Mouse (Mus musculus): ENCODE data around the gene Cyp27a1. TPM values are rescaled to one million over a fixed set of nuclear protein-coding genes. Genes with fewer than 3 reads are reported as not detected.
A peak's percentile ranks its signal among the peaks of the same experiment; 100 is the strongest.

The Cyp27a1 gene
- polyA plus RNA-seq, 1 experiment from 2014 or later: 1.6 TPM

- Histone ChIP-seq H3K9me3 (no peaks in the 10 kb centered on the region), H3K27ac (replicated peaks) (no peak overlapping the region), H3K4me1 (no peaks in the 10 kb centered on the region), H3K9ac (replicated peaks) (no peak overlapping the region), H3K4me3 (no peak overlapping the region), H3K36me3 (no peaks in the 10 kb centered on the region), H3K4me2 (replicated peaks) (no peak overlapping the region), H3K27me3 (no peaks in the 10 kb centered on the region)
- ATAC-seq (replicated peaks): no peak
- WGBS: 78% methylated on average over 6 of the region's 6 CpGs
These were observed 8.3 kb downstream of the Cyp27a1 start for GRCm38 (mm10) chr1:74721657-74722056.

DNA sequence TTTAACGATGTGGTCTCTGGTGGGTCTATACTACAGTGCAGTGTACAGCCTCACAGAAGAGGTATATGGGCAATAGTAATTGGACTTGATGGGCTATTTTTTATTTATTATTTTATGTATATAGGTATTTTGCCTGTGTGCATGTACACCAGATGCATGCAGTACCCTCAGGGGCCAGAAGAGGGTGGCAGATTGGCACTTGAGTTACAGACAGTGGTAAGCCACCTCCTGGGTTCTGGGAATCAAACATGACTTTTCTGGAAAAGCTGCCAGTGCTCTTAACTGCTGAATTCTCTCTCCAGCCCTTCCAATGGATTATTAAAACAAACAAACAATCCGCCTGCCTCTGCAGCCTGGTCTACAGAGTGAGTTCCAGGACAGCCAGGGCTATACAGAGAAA, 10.4 kb downstream of the Cyp27a1 start:
- no peaks in the 10 kb centered on the region for H3K4me1 ChIP-seq
- no peaks in the 10 kb centered on the region for H3K36me3 ChIP-seq
- no peak for ATAC-seq (replicated peaks)
- WGBS: 88% methylated on average over 2 of the region's 2 CpGs
- no peak overlapping the region for H3K9ac ChIP-seq (replicated peaks)
- H3K9me3 ChIP-seq: no peaks in the 10 kb centered on the region
- no peak overlapping the region for H3K4me3 ChIP-seq
- H3K27ac ChIP-seq (replicated peaks): no peak overlapping the region
- H3K4me2 ChIP-seq (replicated peaks): no peak overlapping the region
- no peaks in the 10 kb centered on the region for H3K27me3 ChIP-seq

DNA sequence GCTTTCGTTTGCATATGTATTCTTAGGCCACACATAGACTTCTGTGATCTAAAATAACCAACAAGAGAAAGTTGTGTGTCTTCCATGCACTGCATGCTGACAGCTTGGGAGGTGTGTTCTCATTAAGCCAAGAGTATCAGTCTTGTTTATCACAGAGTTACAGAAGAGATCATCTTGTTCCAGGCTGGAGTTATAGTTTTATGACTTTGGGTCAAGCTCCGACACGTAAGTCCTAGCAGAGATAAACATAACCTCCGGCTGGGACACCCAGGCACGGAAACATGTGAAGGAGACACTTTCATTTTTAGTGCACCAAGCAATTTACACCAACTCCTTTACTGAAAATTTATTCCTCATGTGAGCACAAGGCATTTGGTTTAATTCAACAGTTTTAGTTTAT, 12.7 kb downstream of the Cyp27a1 start:
- no peaks in the 10 kb centered on the region for H3K36me3 ChIP-seq
- no peak for ATAC-seq (replicated peaks)
- 84% methylated on average over 5 of the region's 5 CpGs for WGBS

DNA sequence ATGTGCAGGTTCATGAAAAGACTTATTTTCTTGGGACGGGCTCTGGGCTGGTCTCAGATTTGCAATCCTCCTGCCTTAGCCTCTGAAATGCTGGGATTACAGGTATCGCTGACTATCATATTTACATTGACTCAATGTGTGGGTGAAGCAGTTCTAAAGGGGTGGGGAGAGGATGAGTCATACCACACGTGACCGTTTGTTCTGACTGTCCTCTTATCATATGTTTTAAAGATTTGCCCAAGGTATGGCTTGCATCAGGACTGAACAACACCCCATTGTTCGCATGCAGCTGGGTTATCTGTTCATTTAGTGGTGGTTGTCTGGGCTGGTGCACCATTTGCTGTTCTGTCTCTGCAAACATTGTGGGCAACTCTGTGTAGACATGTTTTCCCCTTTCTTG, 13.3 kb downstream of the Cyp27a1 start:
- Histone ChIP-seq H3K27me3 (no peaks in the 10 kb centered on the region), H3K4me2 (replicated peaks) (no peak overlapping the region), H3K9ac (replicated peaks) (no peak overlapping the region), H3K9me3 (no peaks in the 10 kb centered on the region), H3K4me3 (no peak overlapping the region), H3K4me1 (no peaks in the 10 kb centered on the region), H3K27ac (replicated peaks) (no peak overlapping the region), H3K36me3 (no peaks in the 10 kb centered on the region)
- WGBS: 85% methylated on average over 5 of the region's 5 CpGs
- no peak for ATAC-seq (replicated peaks)

More for the DNA sequence above, 12.7 kb downstream of the Cyp27a1 start:
- no peak overlapping the region for H3K9ac ChIP-seq (replicated peaks)
- no peaks in the 10 kb centered on the region for H3K27me3 ChIP-seq
- no peaks in the 10 kb centered on the region for H3K9me3 ChIP-seq
- no peak overlapping the region for H3K4me2 ChIP-seq (replicated peaks)
- no peaks in the 10 kb centered on the region for H3K4me1 ChIP-seq
- no peak overlapping the region for H3K27ac ChIP-seq (replicated peaks)
- no peak overlapping the region for H3K4me3 ChIP-seq

DNA sequence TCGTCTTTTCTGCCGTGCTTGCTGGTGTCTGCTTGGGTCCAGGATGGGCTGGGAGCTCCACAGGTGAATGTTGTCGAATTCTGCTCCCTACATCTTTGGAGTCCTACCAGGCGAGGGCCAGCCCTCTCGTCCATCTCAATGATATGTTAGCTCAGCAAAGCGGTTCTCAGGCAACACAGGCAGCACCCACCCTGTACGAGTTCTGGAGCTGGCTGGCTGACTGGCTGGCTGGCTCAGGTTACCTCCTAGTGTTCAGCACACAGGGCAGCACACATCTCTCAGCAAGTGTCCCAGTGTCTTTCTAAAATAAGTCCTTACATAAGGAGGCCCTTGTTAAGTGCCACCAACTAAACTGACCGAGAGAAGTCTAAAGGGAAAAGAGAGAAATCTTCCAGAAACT, 15.1 kb downstream of the Cyp27a1 start:
- Histone ChIP-seq H3K27ac (replicated peaks) (no peak overlapping the region), H3K36me3 (no peaks in the 10 kb centered on the region), H3K9me3 (no peaks in the 10 kb centered on the region), H3K4me3 (no peak overlapping the region), H3K9ac (replicated peaks) (no peak overlapping the region), H3K4me1 (no peaks in the 10 kb centered on the region), H3K4me2 (replicated peaks) (no peak overlapping the region), H3K27me3 (no peaks in the 10 kb centered on the region)
- 85% methylated on average over 8 of the region's 8 CpGs for WGBS
- no peak for ATAC-seq (replicated peaks)

- H3K27me3 ChIP-seq: peaks cover 5% of the 10 kb centered on the region; the same call in 1 of the 2 replicates
- no peaks in the 10 kb centered on the region for H3K9me3 ChIP-seq
- no peaks in the 10 kb centered on the region for H3K36me3 ChIP-seq
- no peaks in the 10 kb centered on the region for H3K4me1 ChIP-seq
- no peak overlapping the region for H3K9ac ChIP-seq (replicated peaks)
- no peak overlapping the region for H3K4me2 ChIP-seq (replicated peaks)
- WGBS: 91% methylated on average over 12 of the region's 12 CpGs
- H3K27ac ChIP-seq (replicated peaks): no peak overlapping the region
- no peak overlapping the region for H3K4me3 ChIP-seq
- no peak for ATAC-seq (replicated peaks)
These were observed 23.6 kb downstream of the Cyp27a1 start for GRCm38 (mm10) chr1:74736977-74737376.

DNA sequence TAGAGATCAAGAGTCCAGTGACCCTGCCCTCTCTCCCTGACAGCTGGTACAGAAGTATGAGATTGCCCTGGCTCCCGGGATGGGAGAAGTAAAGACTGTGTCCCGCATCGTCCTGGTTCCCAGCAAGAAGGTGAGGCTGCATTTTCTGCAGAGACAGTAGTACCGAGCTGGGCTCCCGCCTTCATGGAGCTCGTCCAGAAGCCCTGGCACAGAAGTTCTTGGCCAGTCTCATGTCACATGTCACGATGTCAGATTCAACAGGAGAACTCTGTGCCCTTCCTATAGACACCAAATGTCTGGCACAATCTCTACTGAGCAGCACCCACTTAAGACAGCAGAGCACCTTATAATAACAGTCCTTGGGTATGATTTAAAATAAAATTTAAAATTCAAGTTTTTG, 24.1 kb downstream of the Cyp27a1 start:
- Histone ChIP-seq H3K4me1 (no peaks in the 10 kb centered on the region), H3K4me3 (no peak overlapping the region), H3K27me3 (peaks cover 5% of the 10 kb centered on the region; the same call in 1 of the 2 replicates), H3K36me3 (no peaks in the 10 kb centered on the region), H3K4me2 (replicated peaks) (no peak overlapping the region), H3K9me3 (no peaks in the 10 kb centered on the region), H3K9ac (replicated peaks) (no peak overlapping the region), H3K27ac (replicated peaks) (no peak overlapping the region)
- ATAC-seq (replicated peaks): no peak
- 90% methylated on average over 7 of the region's 7 CpGs for WGBS

DNA sequence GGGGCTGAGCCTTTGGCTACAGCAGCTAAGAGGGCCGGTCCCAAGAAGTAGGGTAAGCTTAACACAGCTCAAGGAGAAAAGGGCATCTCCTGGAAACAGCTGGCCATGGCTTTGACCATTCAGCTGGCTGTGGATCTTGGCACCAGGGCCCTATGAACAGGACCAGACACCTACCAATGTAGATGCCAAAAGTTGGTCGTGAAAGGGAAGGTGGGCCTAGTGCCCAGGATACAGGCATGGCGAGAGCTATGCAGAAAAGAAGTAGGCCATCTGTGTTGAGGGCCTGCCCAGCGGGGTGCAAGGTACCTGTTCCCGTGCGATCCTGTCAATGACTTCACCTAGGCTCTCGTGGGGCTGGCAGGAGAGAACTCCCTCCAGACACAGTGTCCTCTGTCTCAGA, 27.5 kb downstream of the Cyp27a1 start:
- no peak overlapping the region for H3K9ac ChIP-seq (replicated peaks)
- H3K36me3 ChIP-seq: no peaks in the 10 kb centered on the region
- H3K4me2 ChIP-seq (replicated peaks): no peak overlapping the region
- ATAC-seq (replicated peaks): no peak
- H3K27ac ChIP-seq (replicated peaks): no peak overlapping the region
- no peaks in the 10 kb centered on the region for H3K4me1 ChIP-seq
- H3K4me3 ChIP-seq: no peak overlapping the region
- WGBS: 80% methylated on average over 7 of the region's 7 CpGs
- H3K27me3 ChIP-seq: peaks cover 5% of the 10 kb centered on the region; the same call in 1 of the 2 replicates
- H3K9me3 ChIP-seq: no peaks in the 10 kb centered on the region

DNA sequence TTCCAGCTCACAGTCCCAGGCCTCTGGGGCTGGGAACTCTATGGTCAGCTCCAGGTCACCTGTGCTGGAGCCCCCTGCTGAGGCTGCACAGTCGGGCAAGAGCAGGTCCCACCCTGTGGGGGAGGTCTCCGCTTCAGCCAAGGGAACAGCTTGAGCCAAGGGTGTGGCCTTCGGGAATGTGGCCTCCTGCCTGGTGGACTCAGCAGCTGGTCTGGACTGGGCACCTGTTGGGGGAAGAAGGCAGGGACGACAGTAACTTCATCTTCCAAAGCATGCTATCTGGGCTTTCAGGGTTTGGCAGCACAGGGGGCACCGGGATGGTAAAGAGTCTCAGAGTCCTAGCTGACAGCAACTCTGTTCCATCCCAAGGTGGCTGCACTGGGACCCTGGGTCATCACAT, 34.0 kb downstream of the Cyp27a1 start:
- Histone ChIP-seq H3K36me3 (no peaks in the 10 kb centered on the region), H3K4me1 (peaks cover 4% of the 10 kb centered on the region), H3K9ac (replicated peaks) (no peak overlapping the region), H3K27me3 (peaks cover 22% of the 10 kb centered on the region; the same call in 1 of the 2 replicates), H3K27ac (replicated peaks) (no peak overlapping the region), H3K9me3 (no peaks in the 10 kb centered on the region), H3K4me3 (no peak overlapping the region), H3K4me2 (replicated peaks) (no peak overlapping the region)
- WGBS: 69% methylated on average over 5 of the region's 5 CpGs
- no peak for ATAC-seq (replicated peaks)

DNA sequence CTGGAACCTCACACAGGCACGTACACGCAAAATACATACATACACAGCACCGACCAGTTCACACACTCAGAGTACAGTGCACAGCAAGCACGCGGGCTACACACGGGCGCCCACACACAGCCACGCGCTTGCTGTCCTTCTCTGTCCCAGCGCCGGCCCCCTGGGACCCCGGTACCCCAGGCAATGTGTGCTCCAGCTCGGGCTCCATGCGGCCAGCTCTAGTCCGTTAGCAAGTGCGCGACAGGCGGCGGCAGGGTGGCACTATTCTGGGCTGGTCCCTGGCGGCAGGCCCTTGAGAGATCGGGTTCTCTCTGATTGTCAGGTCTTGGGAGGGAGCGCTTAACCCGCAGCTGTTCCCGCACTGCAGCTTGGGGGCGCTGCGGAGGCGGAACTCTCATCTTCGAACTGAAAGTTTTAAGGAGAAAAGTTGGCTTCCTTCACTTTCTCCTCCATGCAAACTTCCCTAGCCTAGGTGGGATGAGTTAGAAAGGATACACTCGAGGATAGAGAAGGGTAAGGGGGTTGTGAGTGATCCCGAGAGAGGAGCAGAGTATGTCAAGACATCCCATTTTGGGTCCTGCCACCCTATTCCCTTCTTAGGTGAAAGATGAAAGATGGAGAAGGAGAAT, 35.4 kb downstream of the Cyp27a1 start, which contains the start of gene Prkag3:
Gene Prkag3 (minus strand): TSS at position 579 of the 629 bp plus-strand sequence.
- Histone ChIP-seq H3K9me3 (no peaks in the 10 kb centered on the region), H3K27ac (replicated peaks) (no peak within 1 kb of the TSS), H3K27me3 (peaks cover 22% of the 10 kb centered on the region; the same call in 1 of the 2 replicates), H3K9ac (replicated peaks) (0 out of 2 replicates have a peak within 1 kb of the TSS, but pooled peaks have one; percentile 4), H3K36me3 (no peaks in the 10 kb centered on the region), H3K4me3 (0 out of 2 replicates have a peak within 1 kb of the TSS, but pooled peaks have one; percentile 10), H3K4me1 (peaks cover 4% of the 10 kb centered on the region), H3K4me2 (replicated peaks) (peak within 1 kb of the TSS; percentile 36)
- WGBS: 8% methylated on average over 30 of the region's 30 CpGs
- 0 out of 2 replicates have a peak, but pooled peaks have one; percentile 29 for ATAC-seq (replicated peaks)

- H3K4me2 ChIP-seq (replicated peaks): no peak overlapping the region
- no peak overlapping the region for H3K27ac ChIP-seq (replicated peaks)
- ATAC-seq (replicated peaks): no peak
- H3K9me3 ChIP-seq: no peaks in the 10 kb centered on the region
- H3K36me3 ChIP-seq: no peaks in the 10 kb centered on the region
- peaks cover 22% of the 10 kb centered on the region; the same call in 1 of the 2 replicates for H3K27me3 ChIP-seq
- H3K4me3 ChIP-seq: no peak overlapping the region
- H3K4me1 ChIP-seq: peaks cover 4% of the 10 kb centered on the region
- no peak overlapping the region for H3K9ac ChIP-seq (replicated peaks)
- 67% methylated on average over 7 of the region's 7 CpGs for WGBS
These were observed 35.9 kb downstream of the Cyp27a1 start for GRCm38 (mm10) chr1:74749301-74749700.

- WGBS: 62% methylated on average over 4 of the region's 4 CpGs
- Histone ChIP-seq H3K36me3 (no peaks in the 10 kb centered on the region), H3K9ac (replicated peaks) (no peak overlapping the region)
These were observed 37.3 kb downstream of the Cyp27a1 start for GRCm38 (mm10) chr1:74750683-74751082.

DNA sequence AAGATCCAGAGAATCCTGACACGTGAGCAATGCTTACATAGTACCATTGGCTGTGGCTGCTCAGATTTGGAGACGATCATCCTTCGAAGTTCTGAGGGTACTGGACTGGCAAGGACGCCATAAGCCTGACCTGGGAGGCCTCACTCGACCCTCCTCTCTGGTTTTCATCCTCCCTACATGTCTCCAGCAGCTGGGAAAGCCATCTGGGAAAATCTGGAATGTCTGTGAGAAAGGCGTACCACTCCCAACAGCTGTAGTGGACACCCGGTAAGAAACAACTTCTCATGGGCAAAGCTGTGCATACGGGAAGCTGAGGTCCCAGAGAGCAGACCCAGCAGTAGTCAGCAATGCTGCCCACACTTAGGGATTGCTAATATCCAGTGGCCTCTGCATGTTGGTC, 38.8 kb downstream of the Cyp27a1 start:
- peaks cover 4% of the 10 kb centered on the region for H3K4me1 ChIP-seq
- H3K9me3 ChIP-seq: no peaks in the 10 kb centered on the region
- H3K27ac ChIP-seq (replicated peaks): no peak overlapping the region
- H3K9ac ChIP-seq (replicated peaks): no peak overlapping the region
- 82% methylated on average over 8 of the region's 8 CpGs for whole genome bisulfite sequencing
- no peak overlapping the region for H3K4me2 ChIP-seq (replicated peaks)
- peaks cover 19% of the 10 kb centered on the region; the same call in 1 of the 2 replicates for H3K27me3 ChIP-seq
- H3K36me3 ChIP-seq: no peaks in the 10 kb centered on the region
- no peak overlapping the region for H3K4me3 ChIP-seq
- no peak for ATAC-seq (replicated peaks)

More at GRCm38 (mm10) chr1:74750683-74751082, 37.3 kb downstream of the Cyp27a1 start:
- Histone ChIP-seq H3K9me3 (no peaks in the 10 kb centered on the region), H3K4me3 (no peak overlapping the region), H3K27me3 (peaks cover 22% of the 10 kb centered on the region; the same call in 1 of the 2 replicates), H3K4me1 (peaks cover 4% of the 10 kb centered on the region), H3K4me2 (replicated peaks) (no peak overlapping the region), H3K27ac (replicated peaks) (no peak overlapping the region)
- ATAC-seq (replicated peaks): no peak
